Mouse (Mus musculus) kidney, postnatal 0 days (tissue): Measurements from ENCODE around the gene Notch2. TPM values are rescaled to one million over a fixed set of nuclear protein-coding genes. Genes with fewer than 3 reads are reported as not detected.

Source experiments
- ATAC-seq: fragments of 200-750 bp; cut with Nextera tagmentation; replicated peaks from 2 replicates; pipeline ENCODE4 v1.8.0; 2017; ENCODE audit warnings: low read depth, moderate number of reproducible peaks, moderate TSS enrichment, moderate library complexity; ENCODE audit not compliant: low FRiP score
- DNase-seq: peaks from one replicate; pipeline ENCODE4 v3.0.0-alpha.2; 2016; ENCODE audit warnings: low spot score
- H3K27ac ChIP-seq: fragments of 300-500 bp; sonication (generic); 2 replicates; pipeline ENCODE4 v1.5.1; 2014; ENCODE audit warnings: mild to moderate bottlenecking
- H3K27me3 ChIP-seq: fragments of 300-500 bp; sonication (generic); 2 replicates; pipeline ENCODE4 v1.6.1; 2014; ENCODE audit warnings: low read length, mixed read lengths; ENCODE audit not compliant: insufficient read depth
- H3K36me3 ChIP-seq: fragments of 300-500 bp; sonication (generic); 2 replicates; pipeline ENCODE4 v1.6.1; 2014; ENCODE audit warnings: low read length, mixed read lengths; ENCODE audit not compliant: insufficient read depth
- H3K4me1 ChIP-seq: fragments of 300-500 bp; sonication (generic); replicated peaks from 2 replicates; pipeline ENCODE4 v1.6.1; 2014; ENCODE audit warnings: antibody characterized with exemption, low read length, mixed read lengths; ENCODE audit not compliant: insufficient read depth
- H3K4me2 ChIP-seq: fragments of 300-500 bp; sonication (generic); 2 replicates; pipeline ENCODE4 v1.6.1; 2014; ENCODE audit warnings: mild to moderate bottlenecking, low read length, moderate library complexity, mixed read lengths
- H3K4me3 ChIP-seq: fragments of 300-500 bp; sonication (generic); replicated peaks from 2 replicates; pipeline ENCODE4 v1.5.1; 2014; ENCODE audit warnings: low read depth, low read length
- H3K9ac ChIP-seq: fragments of 300-500 bp; sonication (generic); 2 replicates; pipeline ENCODE4 v1.6.1; 2014; ENCODE audit warnings: low read depth, low read length
- H3K9me3 ChIP-seq: fragments of 300-500 bp; sonication (generic); replicated peaks from 2 replicates; pipeline ENCODE4 v1.6.1; 2016; ENCODE audit warnings: low read length, inconsistent platforms, mixed read lengths
- CTCF ChIP-seq: IDR thresholded peaks from 2 replicates; pipeline ENCODE4 v1.5.1; 2016; ENCODE audit warnings: antibody characterized with exemption, low read depth, mild to moderate bottlenecking, moderate library complexity
- WGBS: fragments of 180-500 bp; shearing (Covaris S2); extraction: QIAGEN DNeasy Blood & Tissue Kit; methylation state at CpG from one replicate; pipeline ENCODE4 v1.1.7; 2014; 5-methylcytosine and 5-hydroxymethylcytosine counted together
- polyA plus RNA-seq: library from polyadenylated mRNA; unstranded; fragments of >200 nt; fragmentation: Nextera tagmentation; extraction: Ambion mirVana; gene quantifications from 2 replicates; pipeline ENCODE4 v1.2.1, GENCODE M21; 2015

The Notch2 gene
- 25.2 and 26.0 TPM in 2 replicates for polyA plus RNA-seq

DNA sequence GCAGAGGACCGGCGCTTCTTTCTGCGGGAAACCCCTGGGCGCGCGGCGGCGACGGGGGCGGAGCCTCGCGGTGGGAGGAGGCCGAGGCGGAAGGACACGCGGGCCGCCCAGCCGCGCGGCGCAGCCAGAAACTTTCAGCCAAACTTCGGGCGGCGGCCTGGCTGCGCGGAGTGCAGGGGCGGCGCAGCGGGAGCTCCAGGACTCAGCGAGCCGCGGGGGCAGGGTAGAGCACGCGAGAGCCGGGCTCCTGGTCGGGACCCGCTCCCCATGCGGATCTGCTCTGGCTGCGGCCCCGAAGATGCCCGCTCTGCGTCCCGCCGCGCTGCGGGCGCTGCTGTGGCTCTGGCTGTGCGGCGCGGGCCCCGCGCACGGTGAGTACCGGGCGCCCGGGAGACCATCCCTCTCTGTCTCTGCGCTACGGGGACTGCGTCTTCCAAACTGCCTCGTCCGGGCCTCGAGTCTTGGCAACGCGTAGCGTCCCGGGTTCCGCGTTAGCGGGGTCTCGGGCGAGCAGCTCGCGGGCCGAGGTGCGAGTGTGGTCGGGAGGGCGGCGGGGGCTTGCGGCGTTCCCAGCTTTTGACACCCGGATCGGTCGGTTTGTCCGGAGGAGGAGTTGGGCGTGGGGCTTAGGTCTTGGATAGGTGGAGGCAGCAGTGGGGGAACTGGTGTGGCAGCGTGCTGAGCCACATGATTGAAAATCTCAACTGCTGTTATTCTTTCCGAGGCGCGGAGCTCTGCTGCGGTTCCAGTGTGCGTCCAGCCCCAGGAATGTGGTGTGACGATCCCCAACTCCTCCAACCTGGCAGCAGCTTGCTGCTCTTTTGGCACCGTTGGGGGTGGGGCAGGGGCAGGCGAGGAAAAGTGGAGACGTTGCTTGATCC lies at the start of gene Notch2:
Gene Notch2 (plus strand): TSS at position 127 of the 881 bp plus-strand sequence.
- no peaks in the 10 kb centered on the region for H3K36me3 ChIP-seq
- WGBS: under 1% methylated on average over 94 of the region's 95 CpGs
- peak within 1 kb of the TSS; percentile 95 for H3K9ac ChIP-seq
- peak; percentile 96 for DNase-seq
- ATAC-seq: peak; percentile 88
- peak within 1 kb of the TSS; percentile 69 for H3K4me3 ChIP-seq
- no peaks in the 10 kb centered on the region for H3K9me3 ChIP-seq
- peak within 1 kb of the TSS; percentile 80 for H3K4me2 ChIP-seq
- H3K4me1 ChIP-seq: peaks cover 20% of the 10 kb centered on the region; the same call in 1 of the 2 replicates
- no peak for TF ChIP-seq CTCF
- no peaks in the 10 kb centered on the region for H3K27me3 ChIP-seq
- peak within 1 kb of the TSS; percentile 97 for H3K27ac ChIP-seq

DNA sequence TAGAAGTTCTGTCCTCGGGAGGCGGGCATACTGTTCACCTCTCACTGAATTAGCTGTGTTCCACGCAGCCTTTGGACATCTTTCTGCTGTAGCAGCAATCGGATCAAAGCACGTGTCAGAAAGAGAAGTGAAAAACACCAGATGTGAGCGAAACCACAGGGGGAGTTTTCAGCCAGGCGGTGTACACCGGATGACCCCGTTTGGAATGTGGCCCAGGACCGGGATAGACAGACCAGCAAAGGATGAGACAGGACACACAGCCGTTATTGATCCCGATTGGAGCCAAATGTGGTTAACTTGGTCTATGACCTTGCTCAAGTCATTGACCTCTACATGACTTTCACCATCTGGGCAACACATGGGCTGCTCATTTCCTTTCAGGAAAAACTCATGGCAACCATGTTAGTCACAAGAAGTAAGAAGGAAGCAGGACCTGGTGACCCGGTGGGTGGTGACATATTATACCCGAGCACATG lies 48.4 kb upstream of the Notch2 start:
- Histone ChIP-seq H3K36me3 (no peaks in the 10 kb centered on the region), H3K9me3 (no peaks in the 10 kb centered on the region), H3K27ac (no peak overlapping the region), H3K27me3 (no peaks in the 10 kb centered on the region), H3K4me3 (no peak overlapping the region), H3K4me2 (no peak overlapping the region), H3K4me1 (no peaks in the 10 kb centered on the region), H3K9ac (no peak overlapping the region)
- peak; percentile 61 for DNase-seq
- WGBS: 50% methylated on average over 14 of the region's 14 CpGs
- no peak for TF ChIP-seq CTCF
- peak; percentile 39; the same call in 1 of the 2 replicates for ATAC-seq

DNA sequence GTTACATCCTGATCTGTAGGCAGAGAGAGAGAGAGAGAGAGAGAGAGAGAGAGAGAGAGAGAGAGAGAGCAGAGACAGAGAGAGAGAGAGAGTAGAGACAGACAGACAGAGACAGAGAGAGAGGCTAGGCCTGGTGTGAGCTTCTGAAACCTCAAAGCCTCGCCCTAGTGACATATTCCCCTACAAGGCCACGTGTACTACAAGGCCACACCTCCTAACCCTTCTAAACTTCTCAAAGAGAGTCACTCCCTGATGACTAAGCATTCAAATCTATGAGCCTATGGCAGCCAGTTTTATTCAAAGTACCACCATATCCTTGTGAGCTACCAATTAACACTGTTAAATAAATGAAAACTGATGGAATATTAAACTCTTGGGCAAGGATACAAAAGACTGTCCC lies 45.7 kb upstream of the Notch2 start:
- Histone ChIP-seq H3K36me3 (no peaks in the 10 kb centered on the region), H3K27me3 (no peaks in the 10 kb centered on the region), H3K9ac (no peak overlapping the region), H3K9me3 (no peaks in the 10 kb centered on the region), H3K27ac (no peak overlapping the region), H3K4me1 (peaks cover 17% of the 10 kb centered on the region; the same call in 1 of the 2 replicates), H3K4me3 (no peak overlapping the region), H3K4me2 (no peak overlapping the region)
- no peak for DNase-seq
- no peak for ATAC-seq
- WGBS: 63% methylated on average over 2 of the region's 2 CpGs
- TF ChIP-seq CTCF: no peak

DNA sequence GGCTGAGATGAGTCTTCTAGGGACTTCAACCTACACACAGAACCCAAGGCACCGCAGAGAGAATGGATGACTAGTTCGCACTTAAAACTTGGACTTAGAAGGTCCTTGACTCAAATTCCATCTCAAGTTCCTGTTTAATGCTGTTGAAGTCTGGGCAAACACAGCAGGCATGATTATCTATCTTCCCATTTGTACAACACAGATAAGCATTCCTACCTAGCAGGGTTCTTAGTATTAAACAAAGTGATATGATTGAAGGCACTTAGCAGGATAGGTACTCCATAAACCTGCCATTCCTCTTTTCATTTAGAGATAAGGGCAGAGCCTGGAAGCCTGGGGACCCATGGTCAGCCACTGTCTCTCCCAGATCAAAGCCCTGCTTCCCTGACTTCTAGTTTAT lies 45.1 kb upstream of the Notch2 start:
- whole genome bisulfite sequencing: 83% methylated on average over 2 of the region's 2 CpGs
- DNase-seq: no peak

DNA sequence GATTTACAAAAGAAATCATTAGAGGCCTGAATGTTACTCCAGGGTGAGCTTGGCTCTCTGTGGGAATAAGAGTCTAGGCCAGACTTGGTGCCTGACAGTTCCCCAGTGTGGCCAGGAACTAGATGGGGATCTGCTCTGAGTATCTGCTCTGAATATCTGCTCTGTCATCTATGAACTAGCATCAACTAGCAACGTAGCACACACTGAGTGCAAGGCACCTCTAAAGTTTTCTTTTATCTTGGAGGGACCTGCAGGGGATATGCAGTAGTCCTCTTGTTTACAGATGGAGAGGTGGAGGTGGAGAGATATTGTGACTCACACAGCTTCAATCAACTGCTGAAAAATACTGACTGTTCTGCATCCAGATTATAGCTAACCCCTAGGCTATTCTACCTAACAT lies 44.3 kb upstream of the Notch2 start:
- Histone ChIP-seq H3K4me1 (peaks cover 17% of the 10 kb centered on the region; the same call in 1 of the 2 replicates), H3K27me3 (no peaks in the 10 kb centered on the region), H3K4me2 (no peak overlapping the region), H3K36me3 (no peaks in the 10 kb centered on the region), H3K9ac (no peak overlapping the region), H3K9me3 (no peaks in the 10 kb centered on the region), H3K4me3 (no peak overlapping the region), H3K27ac (no peak overlapping the region)
- DNase-seq: no peak
- WGBS: 60% methylated on average over 1 of the region's 1 CpGs
- ATAC-seq: no peak
- no peak for TF ChIP-seq CTCF

More for the DNA sequence above, 45.1 kb upstream of the Notch2 start:
- Histone ChIP-seq H3K9ac (no peak overlapping the region), H3K36me3 (no peaks in the 10 kb centered on the region), H3K9me3 (no peaks in the 10 kb centered on the region), H3K27me3 (no peaks in the 10 kb centered on the region), H3K4me2 (no peak overlapping the region), H3K27ac (no peak overlapping the region), H3K4me3 (no peak overlapping the region), H3K4me1 (peaks cover 17% of the 10 kb centered on the region; the same call in 1 of the 2 replicates)
- no peak for TF ChIP-seq CTCF
- ATAC-seq: no peak

DNA sequence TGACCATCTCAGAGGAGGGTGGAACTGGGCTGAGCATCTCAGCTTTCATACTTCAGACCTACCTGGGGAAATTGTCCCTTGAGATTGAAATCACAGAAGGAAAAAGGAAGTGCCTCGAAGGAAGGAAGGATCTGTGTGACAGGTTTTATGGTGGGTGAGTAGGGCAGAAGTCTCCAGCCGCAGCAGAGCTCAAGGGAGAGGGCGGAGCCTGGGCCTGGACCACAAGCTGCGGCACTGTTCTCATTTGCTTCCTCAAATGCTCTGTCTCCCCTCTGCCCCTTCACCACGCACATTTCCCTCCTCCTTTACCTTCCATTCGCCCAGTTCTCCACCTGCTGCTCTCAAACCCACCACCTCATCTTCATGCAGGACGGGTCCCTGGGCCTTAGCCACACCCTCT lies 42.2 kb upstream of the Notch2 start:
- H3K4me1 ChIP-seq: peaks cover 17% of the 10 kb centered on the region; the same call in 1 of the 2 replicates
- ATAC-seq: peak; percentile 48
- H3K36me3 ChIP-seq: no peaks in the 10 kb centered on the region
- no peak for TF ChIP-seq CTCF
- H3K27me3 ChIP-seq: no peaks in the 10 kb centered on the region
- no peak overlapping the region for H3K9ac ChIP-seq
- DNase-seq: peak; percentile 50
- H3K9me3 ChIP-seq: no peaks in the 10 kb centered on the region
- H3K4me2 ChIP-seq: no peak overlapping the region
- H3K27ac ChIP-seq: no peak overlapping the region
- WGBS: 17% methylated on average over 7 of the region's 7 CpGs
- no peak overlapping the region for H3K4me3 ChIP-seq
